Mouse (Mus musculus): Measurements from ENCODE around the gene 1190007I07Rik. TPM values are rescaled to one million over a fixed set of nuclear protein-coding genes. Genes with fewer than 3 reads are reported as not detected.
"Not testable (repeated sequence)": the region's sequence is repeated elsewhere in the genome, so short reads cannot be mapped to it uniquely, and the experiment has no call there.

The 1190007I07Rik gene
- polyA plus RNA-seq, 1 experiment from 2014 or later = 31.2 TPM

DNA sequence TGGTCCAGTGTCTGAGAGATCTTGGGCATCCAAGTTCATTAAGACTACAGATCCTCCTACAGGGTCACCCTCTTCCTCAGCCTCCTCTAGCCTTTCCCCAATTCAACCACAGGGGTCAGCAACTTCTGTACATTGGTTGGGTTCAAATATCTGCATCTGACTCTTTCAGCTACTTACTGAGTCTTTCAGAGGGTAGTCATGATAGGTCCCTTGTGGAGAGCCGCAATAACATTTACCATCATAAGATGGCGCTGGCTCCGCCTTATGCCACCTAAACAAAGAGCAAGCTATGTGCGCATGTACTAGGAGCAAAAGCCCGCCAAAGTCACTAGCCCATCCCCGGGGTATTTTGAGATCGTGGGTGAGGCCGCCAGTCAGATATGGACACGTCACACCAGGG, 33.4 kb downstream of the 1190007I07Rik start:
- not testable (repeated sequence) for H3K27me3 ChIP-seq; H3K27ac ChIP-seq; H3K4me2 ChIP-seq (replicated peaks); H3K9ac ChIP-seq; H3K4me1 ChIP-seq; H3K9me3 ChIP-seq (replicated peaks); H3K36me3 ChIP-seq; H3K4me3 ChIP-seq; ATAC-seq (ENCODE audit: low FRiP score)
- 76% methylated on average over 9 of the region's 9 CpGs for WGBS

DNA sequence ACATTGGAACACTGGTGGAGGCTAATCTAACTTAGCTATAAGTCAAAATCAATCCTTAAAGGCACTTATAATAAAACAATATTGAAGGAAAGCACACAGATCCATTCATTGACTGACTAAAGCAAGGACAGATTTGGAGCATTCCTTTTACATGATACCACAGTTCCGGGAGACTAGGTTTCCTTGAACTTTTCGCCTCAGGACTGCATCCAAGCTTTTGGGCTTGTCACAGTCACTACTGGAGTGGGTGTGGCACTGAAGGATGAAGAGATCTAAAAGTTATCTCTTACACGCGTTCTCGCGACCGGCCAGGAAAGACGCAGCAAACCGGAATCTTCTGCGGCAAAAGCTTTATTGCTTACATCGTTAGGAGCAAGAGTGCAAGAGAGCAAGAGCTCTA, 51.9 kb downstream of the 1190007I07Rik start:
- not testable (repeated sequence) for H3K9me3 ChIP-seq (replicated peaks); H3K4me3 ChIP-seq; H3K9ac ChIP-seq; H3K27me3 ChIP-seq; H3K36me3 ChIP-seq; ATAC-seq (ENCODE audit: low FRiP score); H3K4me1 ChIP-seq; H3K27ac ChIP-seq; H3K4me2 ChIP-seq (replicated peaks)
- 96% methylated on average over 11 of the region's 11 CpGs for WGBS

Other genes with a start within 250 kb of the 1190007I07Rik start
- gene Gm1553, start 130.6 kb downstream of the 1190007I07Rik start, polyA plus RNA-seq (2016; fragmentation: Nextera tagmentation; extraction: Ambion mirVana) = not detected in 2 replicates
- 247 and 255 TPM in 2 replicates for gene Tdg, start 6.6 kb upstream of the 1190007I07Rik start, polyA plus RNA-seq (2016; fragmentation: Nextera tagmentation; extraction: Ambion mirVana)
- 6.1 and 7.6 TPM in 2 replicates for gene Glt8d2, start 67.4 kb upstream of the 1190007I07Rik start, polyA plus RNA-seq (2016; fragmentation: Nextera tagmentation; extraction: Ambion mirVana)
- 49.0 and 50.1 TPM in 2 replicates for gene Hcfc2, start 72.9 kb upstream of the 1190007I07Rik start, polyA plus RNA-seq (2016; fragmentation: Nextera tagmentation; extraction: Ambion mirVana)
- 54.9 and 59.2 TPM in 2 replicates for gene Nfyb, start 140.9 kb upstream of the 1190007I07Rik start, polyA plus RNA-seq (2016; fragmentation: Nextera tagmentation; extraction: Ambion mirVana)
- gene Txnrd1, start 210.7 kb upstream of the 1190007I07Rik start, polyA plus RNA-seq (2016; fragmentation: Nextera tagmentation; extraction: Ambion mirVana) = 155 TPM in 2 replicates
- 0.53 and 0.59 TPM in 2 replicates for gene Eid3, start 243.4 kb upstream of the 1190007I07Rik start, polyA plus RNA-seq (2016; fragmentation: Nextera tagmentation; extraction: Ambion mirVana)

Measured in hindbrain, embryonic 12.5 days (tissue).